Mouse (Mus musculus) liver, embryonic 15.5 days (tissue): Measurements from ENCODE around the gene Olfr1245. TPM values are rescaled to one million over a fixed set of nuclear protein-coding genes. Genes with fewer than 3 reads are reported as not detected.
"Not testable (repeated sequence)": the region's sequence is repeated elsewhere in the genome, so short reads cannot be mapped to it uniquely, and the experiment has no call there.

Experiments
- ATAC-seq: fragments of 200-750 bp; cut with Nextera tagmentation; 2 replicates; pipeline ENCODE4 v1.8.0; 2017; ENCODE audit warnings: moderate number of reproducible peaks, mild to moderate bottlenecking, moderate library complexity; ENCODE audit not compliant: insufficient read depth
- H3K27ac ChIP-seq: fragments of 300-500 bp; sonication (generic); replicated peaks from 2 replicates; pipeline ENCODE4 v1.5.1; 2015; ENCODE audit warnings: mild to moderate bottlenecking, inconsistent platforms
- H3K27me3 ChIP-seq: fragments of 300-500 bp; sonication (generic); 2 replicates; pipeline ENCODE4 v1.6.1; 2015; ENCODE audit warnings: mild to moderate bottlenecking, inconsistent platforms
- H3K36me3 ChIP-seq: fragments of 300-500 bp; sonication (generic); replicated peaks from 2 replicates; pipeline ENCODE4 v1.6.1; 2015; ENCODE audit warnings: moderate library complexity, mild to moderate bottlenecking, inconsistent platforms
- H3K4me1 ChIP-seq: fragments of 300-500 bp; sonication (generic); replicated peaks from 2 replicates; pipeline ENCODE4 v1.6.1; 2015; ENCODE audit warnings: inconsistent platforms
- H3K4me2 ChIP-seq: fragments of 300-500 bp; sonication (generic); 2 replicates; pipeline ENCODE4 v1.6.1; 2015; ENCODE audit warnings: moderate library complexity, mild to moderate bottlenecking, inconsistent platforms
- H3K4me3 ChIP-seq: fragments of 300-500 bp; sonication (generic); replicated peaks from 2 replicates; pipeline ENCODE4 v1.5.1; 2015; ENCODE audit warnings: mild to moderate bottlenecking, inconsistent platforms
- H3K9ac ChIP-seq: fragments of 300-500 bp; sonication (generic); 2 replicates; pipeline ENCODE4 v1.6.1; 2015; ENCODE audit warnings: moderate library complexity, mild to moderate bottlenecking, inconsistent platforms
- H3K9me3 ChIP-seq: fragments of 300-500 bp; sonication (generic); replicated peaks from 2 replicates; pipeline ENCODE4 v1.6.1; 2016; ENCODE audit warnings: inconsistent platforms
- WGBS: fragments of 180-500 bp; shearing (Covaris S2); methylation state at CpG from one replicate; pipeline ENCODE4 v1.1.7; 2015; ENCODE audit warnings: mixed read lengths; ENCODE audit not compliant: insufficient replicate concordance; 5-methylcytosine and 5-hydroxymethylcytosine counted together
- polyA plus RNA-seq: library from polyadenylated mRNA; unstranded; fragments of >200 nt; fragmentation: Nextera tagmentation; extraction: Ambion mirVana; gene quantifications from 2 replicates; pipeline ENCODE4 v1.2.1, GENCODE M21; 2015

Gene Olfr1245
- not detected in 2 replicates for polyA plus RNA-seq

GRCm38 (mm10) chr2:89578347-89578746 lies at the start of gene Olfr1245:
Gene Olfr1245 (minus strand): TSS chr2:89578447.
- Histone ChIP-seq H3K4me3 (no peak within 1 kb of the TSS), H3K4me1 (no peaks in the 10 kb centered on the region), H3K9ac (no peak within 1 kb of the TSS), H3K4me2 (no peak within 1 kb of the TSS), H3K36me3 (no peaks in the 10 kb centered on the region), H3K9me3 (no peaks in the 10 kb centered on the region), H3K27me3 (no peaks in the 10 kb centered on the region), H3K27ac (no peak within 1 kb of the TSS)
- no peak for ATAC-seq
- 54% methylated on average over 1 of the region's 1 CpGs for WGBS

- H3K4me3 ChIP-seq, H3K9ac ChIP-seq, H3K27me3 ChIP-seq, H3K4me2 ChIP-seq, H3K27ac ChIP-seq, ATAC-seq, H3K36me3 ChIP-seq, H3K4me1 ChIP-seq, H3K9me3 ChIP-seq: not testable (repeated sequence)
- 55% methylated on average over 1 of the region's 1 CpGs for WGBS
Observed at GRCm38 (mm10) chr2:89618145-89618544, 39.9 kb upstream of the Olfr1245 start, which contains the start of gene Olfr1248. Gene Olfr1248 (minus strand): TSS chr2:89618245.

GRCm38 (mm10) chr2:89614030-89614429 lies 35.8 kb upstream of the Olfr1245 start, which contains the start of gene Olfr1247:
Gene Olfr1247 (minus strand): TSS chr2:89614130.
- Histone ChIP-seq H3K4me1 (no peaks in the 10 kb centered on the region), H3K9me3 (no peaks in the 10 kb centered on the region), H3K4me3 (no peak within 1 kb of the TSS), H3K4me2 (no peak within 1 kb of the TSS), H3K27me3 (no peaks in the 10 kb centered on the region), H3K36me3 (no peaks in the 10 kb centered on the region), H3K9ac (no peak within 1 kb of the TSS), H3K27ac (no peak within 1 kb of the TSS)
- 72% methylated on average over 2 of the region's 2 CpGs for WGBS
- ATAC-seq = no peak

GRCm38 (mm10) chr2:89593057-89593456 lies 14.8 kb upstream of the Olfr1245 start, which contains the start of gene Olfr1246:
Gene Olfr1246 (minus strand): TSS chr2:89593157.
- no peak within 1 kb of the TSS for H3K9ac ChIP-seq
- no peaks in the 10 kb centered on the region for H3K27me3 ChIP-seq
- no peaks in the 10 kb centered on the region for H3K9me3 ChIP-seq
- ATAC-seq = no peak
- H3K27ac ChIP-seq = no peak within 1 kb of the TSS
- H3K4me2 ChIP-seq = no peak within 1 kb of the TSS
- WGBS = 55% methylated on average over 2 of the region's 2 CpGs
- no peaks in the 10 kb centered on the region for H3K4me1 ChIP-seq
- no peak within 1 kb of the TSS for H3K4me3 ChIP-seq
- no peaks in the 10 kb centered on the region for H3K36me3 ChIP-seq

DNA sequence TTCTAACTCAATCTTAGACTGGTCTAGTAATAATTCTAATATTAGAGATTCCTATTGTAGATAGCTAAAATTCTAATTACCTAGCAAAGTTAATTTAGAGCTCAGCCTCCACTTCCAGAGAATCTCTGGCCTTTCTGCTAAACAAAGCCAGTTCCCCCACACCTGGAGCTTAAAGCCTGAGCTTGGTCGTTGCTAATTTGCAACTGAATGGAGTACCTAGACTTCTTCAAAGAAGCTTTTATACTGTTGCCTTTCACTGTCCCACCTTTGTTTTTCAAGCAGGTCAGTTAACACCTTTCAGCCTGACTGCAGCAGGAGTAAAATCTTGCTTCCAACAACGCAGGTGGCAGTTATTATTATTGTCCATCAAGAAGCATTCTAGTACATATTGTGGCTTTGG lies 15.5 kb downstream of the Olfr1245 start:
- not testable (repeated sequence) for H3K36me3 ChIP-seq, H3K27ac ChIP-seq, H3K4me3 ChIP-seq, H3K4me1 ChIP-seq, H3K9me3 ChIP-seq, H3K27me3 ChIP-seq, H3K4me2 ChIP-seq, H3K9ac ChIP-seq, ATAC-seq
- 41% methylated on average over 2 of the region's 2 CpGs for WGBS

DNA sequence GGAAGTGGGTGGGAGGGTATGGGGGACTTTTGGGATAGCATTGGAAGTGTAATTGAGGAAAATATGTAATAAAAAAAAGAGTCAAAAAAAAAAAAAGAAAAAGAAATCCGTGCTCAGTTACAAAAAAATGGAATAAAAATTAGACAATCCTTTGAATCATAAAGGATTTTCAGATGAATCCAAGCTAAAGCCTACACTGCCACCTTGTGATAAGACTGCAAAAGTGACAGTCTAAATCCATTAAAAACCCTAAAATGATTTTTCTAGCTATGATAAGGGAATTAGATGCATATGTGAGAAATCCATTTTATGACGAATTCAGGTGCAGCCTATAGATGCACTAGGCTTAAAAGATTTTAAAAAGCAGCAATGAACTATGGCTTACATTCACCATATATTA lies 33.7 kb downstream of the Olfr1245 start:
- H3K9ac ChIP-seq = no peak overlapping the region
- no peaks in the 10 kb centered on the region for H3K27me3 ChIP-seq
- H3K9me3 ChIP-seq = no peaks in the 10 kb centered on the region
- H3K36me3 ChIP-seq = no peaks in the 10 kb centered on the region
- H3K4me3 ChIP-seq = no peak overlapping the region
- 52% methylated on average over 2 of the region's 2 CpGs for WGBS
- no peak overlapping the region for H3K27ac ChIP-seq
- H3K4me2 ChIP-seq = no peak overlapping the region
- ATAC-seq = no peak
- H3K4me1 ChIP-seq = no peaks in the 10 kb centered on the region

DNA sequence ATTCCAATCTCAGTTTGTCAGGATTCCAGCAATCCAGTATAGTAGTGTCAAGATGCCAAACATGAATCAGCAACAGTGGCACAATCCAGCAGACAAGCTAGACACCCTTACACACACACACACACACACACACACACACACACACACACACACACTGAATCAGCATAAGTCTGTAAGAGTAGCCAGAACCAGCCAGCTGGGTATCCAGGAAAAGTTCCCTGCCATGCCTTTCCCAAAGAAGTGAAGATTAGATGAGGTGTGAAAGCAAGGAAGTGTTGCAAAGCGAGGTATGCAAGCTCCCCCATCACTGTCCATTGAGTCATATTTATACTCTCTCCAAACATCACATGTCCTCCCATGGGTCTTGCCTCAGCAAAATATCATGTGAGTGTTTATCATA lies 38.3 kb downstream of the Olfr1245 start:
- no peaks in the 10 kb centered on the region for H3K9me3 ChIP-seq
- H3K4me3 ChIP-seq = no peak overlapping the region
- no peak overlapping the region for H3K27ac ChIP-seq
- ATAC-seq = no peak
- no peak overlapping the region for H3K4me2 ChIP-seq
- no peaks in the 10 kb centered on the region for H3K27me3 ChIP-seq
- no peaks in the 10 kb centered on the region for H3K4me1 ChIP-seq
- no peak overlapping the region for H3K9ac ChIP-seq
- H3K36me3 ChIP-seq = no peaks in the 10 kb centered on the region
- WGBS = 33% methylated on average over 1 of the region's 1 CpGs

DNA sequence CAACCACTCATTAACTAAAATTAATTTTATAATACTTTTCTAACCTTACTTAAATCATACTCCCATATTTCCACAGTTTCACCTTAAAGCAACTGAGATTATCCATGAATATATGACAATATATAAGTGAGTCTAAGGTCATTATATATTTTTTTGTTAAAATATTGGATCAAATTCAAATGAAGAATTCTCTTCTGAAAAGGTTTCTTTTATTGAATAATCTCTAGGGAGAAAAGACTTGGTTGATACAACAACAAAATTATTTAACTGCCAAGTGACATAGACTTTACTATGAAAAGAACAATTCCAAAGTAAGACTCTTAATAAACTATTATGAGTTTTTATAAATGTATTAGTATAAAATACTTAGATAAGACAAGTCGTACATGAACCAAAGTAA lies 46.9 kb downstream of the Olfr1245 start, which contains the start of gene Olfr1243:
Gene Olfr1243 (minus strand): TSS at position 101 of the 400 bp plus-strand sequence.
- H3K36me3 ChIP-seq = no peaks in the 10 kb centered on the region
- H3K27ac ChIP-seq = no peak within 1 kb of the TSS
- 39% methylated on average over 1 of the region's 1 CpGs for WGBS
- H3K4me2 ChIP-seq = no peak within 1 kb of the TSS
- no peaks in the 10 kb centered on the region for H3K4me1 ChIP-seq
- no peak within 1 kb of the TSS for H3K4me3 ChIP-seq
- no peak for ATAC-seq
- H3K9me3 ChIP-seq = no peaks in the 10 kb centered on the region
- H3K27me3 ChIP-seq = no peaks in the 10 kb centered on the region
- H3K9ac ChIP-seq = no peak within 1 kb of the TSS

Other genes starting within 250 kb of the Olfr1245 start
- gene Olfr1232, start 248.8 kb downstream of the Olfr1245 start, polyA plus RNA-seq = not detected in 2 replicates
- not detected in 2 replicates for gene Olfr1233, start 236.0 kb downstream of the Olfr1245 start, polyA plus RNA-seq
- gene Olfr1234, start 213.6 kb downstream of the Olfr1245 start, polyA plus RNA-seq = not detected in 2 replicates
- gene Olfr1238, start 168.8 kb downstream of the Olfr1245 start, polyA plus RNA-seq = not detected in 2 replicates
- not detected in 2 replicates for gene Olfr1239, start 158.0 kb downstream of the Olfr1245 start, polyA plus RNA-seq
- not detected in 2 replicates for gene Olfr1240, start 135.4 kb downstream of the Olfr1245 start, polyA plus RNA-seq
- not detected in 2 replicates for gene Olfr1241, start 91.3 kb downstream of the Olfr1245 start, polyA plus RNA-seq
- not detected in 2 replicates for gene Olfr1242, start 80.1 kb downstream of the Olfr1245 start, polyA plus RNA-seq
- not detected in 2 replicates for gene Olfr1243, start 47.0 kb downstream of the Olfr1245 start, polyA plus RNA-seq
- not detected in 2 replicates for gene Olfr1246, start 14.7 kb upstream of the Olfr1245 start, polyA plus RNA-seq
- not detected in 2 replicates for gene Olfr1247, start 35.7 kb upstream of the Olfr1245 start, polyA plus RNA-seq
- not detected in 2 replicates for gene Olfr1248, start 39.8 kb upstream of the Olfr1245 start, polyA plus RNA-seq
- gene Olfr1249, start 56.5 kb upstream of the Olfr1245 start, polyA plus RNA-seq = not detected in 2 replicates
- not detected in 2 replicates for gene Olfr1250, start 83.0 kb upstream of the Olfr1245 start, polyA plus RNA-seq
- not detected in 2 replicates for gene Olfr1251, start 93.5 kb upstream of the Olfr1245 start, polyA plus RNA-seq
- gene Olfr1252, start 146.6 kb upstream of the Olfr1245 start, polyA plus RNA-seq = not detected in 2 replicates
- not detected in 2 replicates for gene Olfr1253, start 178.6 kb upstream of the Olfr1245 start, polyA plus RNA-seq
- not detected in 2 replicates for gene Olfr1254, start 215.2 kb upstream of the Olfr1245 start, polyA plus RNA-seq
- not detected in 2 replicates for gene Olfr1255, start 233.6 kb upstream of the Olfr1245 start, polyA plus RNA-seq